Mouse (Mus musculus): ENCODE measurements around the gene Papss2.

DNA sequence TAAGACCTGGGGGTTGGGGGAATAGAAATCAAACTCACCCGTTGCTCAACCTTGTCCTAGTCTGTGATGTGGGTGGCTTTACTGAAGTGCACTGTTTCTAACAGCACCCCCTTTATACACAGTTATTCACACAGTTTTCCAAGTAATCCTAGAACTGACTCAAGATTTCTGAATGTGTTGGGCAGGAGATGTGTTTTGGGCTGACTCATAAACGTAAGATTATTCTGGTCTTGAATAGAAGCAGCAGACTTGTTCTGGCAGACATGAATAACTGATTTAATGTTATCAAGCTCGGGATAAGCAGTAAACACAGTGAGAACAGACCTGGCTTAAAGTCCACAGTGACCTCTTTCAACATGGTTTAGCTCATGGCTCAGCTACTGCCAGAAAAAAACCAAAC, 44.1 kb upstream of the Papss2 start:
- TF ChIP-seq POLR2A (IDR thresholded peaks at IDR 0.05; ENCODE audit: low read depth, low read length) (no peak), CTCF (IDR thresholded peaks at IDR 0.05; ENCODE audit: borderline replicate concordance, insufficient read depth, low read length) (no peak)
